Mouse (Mus musculus): Measurements from ENCODE around the gene Ubxn6. TPM values are rescaled to one million over a fixed set of nuclear protein-coding genes. Genes with fewer than 3 reads are reported as not detected.
A peak's percentile ranks its signal among the peaks of the same experiment; 100 is the strongest.
"Not testable (repeated sequence)": the region's sequence is repeated elsewhere in the genome, so short reads cannot be mapped to it uniquely, and the experiment has no call there.

Ubxn6 gene
- total RNA-seq, 4 experiments from 2014 or later: 67.6 to 93.5 (median 82.6) TPM

DNA sequence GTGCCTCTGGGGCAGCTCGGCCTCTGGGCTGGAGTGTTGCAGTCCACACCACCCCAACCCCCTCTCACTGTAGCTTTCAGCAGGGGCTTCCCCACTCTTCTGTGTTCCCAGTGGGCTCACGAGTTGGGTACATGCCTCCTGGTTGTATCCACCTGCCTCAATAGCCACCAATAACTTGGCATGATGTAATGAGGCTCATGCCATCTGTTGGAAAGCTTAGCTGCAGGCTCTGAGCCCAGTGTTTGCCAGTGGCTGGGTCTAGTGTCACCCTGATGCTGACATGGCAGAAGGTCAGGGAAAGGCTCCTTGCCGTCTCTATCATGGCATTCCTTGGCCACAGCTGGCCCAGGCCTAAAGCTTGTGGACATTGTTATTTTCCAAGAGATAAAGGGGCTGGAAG is 26.0 kb upstream of the Ubxn6 start:
- DNase-seq: no peak

GRCm38 (mm10) chr17:56098711-56099572 is 24.1 kb upstream of the Ubxn6 start:
- no peak for DNase-seq

DNA sequence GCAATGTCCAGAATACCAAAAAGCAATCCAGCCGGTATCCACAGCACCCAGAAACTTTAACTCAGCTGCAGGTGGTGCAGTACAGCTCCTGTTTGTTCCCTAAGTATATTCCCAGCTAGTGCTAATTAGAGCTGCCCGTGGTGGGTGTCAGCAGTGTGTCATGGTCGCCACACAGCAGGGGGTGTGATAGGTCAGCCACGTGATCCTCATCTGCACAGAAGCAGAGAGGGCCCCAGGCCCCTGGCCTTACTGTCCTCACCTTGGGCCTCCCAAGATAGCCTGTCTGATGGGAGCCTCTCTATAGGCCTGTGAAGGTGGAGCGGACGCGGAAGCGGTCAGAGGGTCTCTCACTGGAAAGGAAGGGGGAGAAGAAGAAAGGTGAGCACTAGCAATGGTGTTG is 23.4 kb upstream of the Ubxn6 start:
- DNase-seq: no peak

GRCm38 (mm10) chr17:56096883-56097282 is 22.1 kb upstream of the Ubxn6 start:
- no peak for DNase-seq

- no peak for DNase-seq
Observed at GRCm38 (mm10) chr17:56092794-56093193, 18.0 kb upstream of the Ubxn6 start.

DNA sequence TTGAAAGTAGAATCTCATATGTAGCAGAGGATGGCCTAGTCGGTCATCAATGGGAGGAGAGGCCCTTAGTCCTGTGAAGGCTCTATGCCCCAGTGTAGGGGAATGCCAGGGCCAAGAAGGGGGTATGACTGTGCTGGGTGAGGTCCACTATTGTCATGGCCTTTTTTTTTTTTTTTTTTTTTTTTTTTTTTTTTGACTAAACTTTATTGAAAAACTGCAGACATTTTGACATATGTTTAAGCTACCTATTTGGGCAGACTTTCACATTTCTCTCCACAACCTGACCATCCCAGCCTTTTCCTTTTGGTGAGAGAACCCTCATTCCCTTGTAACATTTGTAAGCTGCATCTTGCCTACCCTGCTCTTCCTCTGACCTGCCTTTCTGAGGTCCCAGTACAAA is 17.5 kb upstream of the Ubxn6 start:
- DNase-seq: no peak

- DNase-seq: no peak
Observed at GRCm38 (mm10) chr17:56080781-56081585, 6.2 kb upstream of the Ubxn6 start.

DNA sequence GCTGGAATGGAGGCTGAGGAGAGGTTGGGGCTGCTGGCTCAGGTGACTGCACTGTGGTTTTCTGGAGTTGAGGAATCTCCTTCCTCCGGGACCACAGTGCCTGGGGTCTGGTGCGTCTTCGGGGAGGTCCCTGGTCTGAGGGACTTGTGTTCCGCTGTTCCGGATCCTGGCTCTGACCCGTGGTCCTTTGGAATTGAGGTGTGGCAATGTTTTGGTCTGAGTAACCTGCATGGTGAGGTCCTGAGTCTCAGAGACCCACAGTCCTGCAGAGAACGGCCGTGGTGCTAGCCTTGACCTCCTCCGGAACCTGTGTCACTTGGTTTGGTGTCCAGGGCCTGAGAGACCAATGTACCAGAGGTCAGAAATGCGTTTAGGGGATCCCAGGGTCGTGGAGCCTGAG is 5.1 kb upstream of the Ubxn6 start:
- no peak for DNase-seq

GRCm38 (mm10) chr17:56078880-56079795 is 4.3 kb upstream of the Ubxn6 start, which contains the start of gene Hdgfl2:
Gene Hdgfl2, plus strand, starts transcription at chr17:56079634.
- DNase-seq: peak; percentile 100

GRCm38 (mm10) chr17:56078361-56078760 is 3.5 kb upstream of the Ubxn6 start:
- DNase-seq: peak; percentile 52

- DNase-seq: no peak
Observed at GRCm38 (mm10) chr17:56077523-56077922, 2.7 kb upstream of the Ubxn6 start.

- peak; percentile 86 for DNase-seq
Observed at GRCm38 (mm10) chr17:56074097-56074826, 566 bp downstream of the Ubxn6 start.

GRCm38 (mm10) chr17:56072243-56072642 is 2.6 kb downstream of the Ubxn6 start:
- no peak for DNase-seq

GRCm38 (mm10) chr17:56071126-56071525 is 3.7 kb downstream of the Ubxn6 start:
- DNase-seq: no peak

- no peak for DNase-seq
Observed at GRCm38 (mm10) chr17:56069066-56069465, 5.8 kb downstream of the Ubxn6 start.

DNA sequence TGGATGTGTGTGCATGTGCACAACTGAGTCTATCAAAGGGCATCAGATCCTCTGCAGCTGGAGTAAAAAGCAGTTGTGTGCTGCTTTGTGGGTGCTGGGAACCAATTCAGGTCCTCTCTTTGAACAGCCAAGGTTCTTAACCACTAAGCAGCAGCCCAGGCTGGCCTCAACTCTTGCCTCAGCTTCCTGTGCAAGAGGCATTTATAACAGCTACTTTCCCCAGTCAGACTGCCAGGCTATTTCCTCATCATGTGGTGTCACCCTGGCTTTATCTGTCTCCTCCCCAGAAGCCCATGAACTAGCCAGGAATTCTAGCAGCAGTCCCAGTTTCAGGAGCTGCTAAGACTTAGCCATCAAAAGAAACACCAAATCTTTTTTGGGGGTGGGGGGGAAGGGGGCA is 8.4 kb downstream of the Ubxn6 start:
- DNase-seq: no peak

DNA sequence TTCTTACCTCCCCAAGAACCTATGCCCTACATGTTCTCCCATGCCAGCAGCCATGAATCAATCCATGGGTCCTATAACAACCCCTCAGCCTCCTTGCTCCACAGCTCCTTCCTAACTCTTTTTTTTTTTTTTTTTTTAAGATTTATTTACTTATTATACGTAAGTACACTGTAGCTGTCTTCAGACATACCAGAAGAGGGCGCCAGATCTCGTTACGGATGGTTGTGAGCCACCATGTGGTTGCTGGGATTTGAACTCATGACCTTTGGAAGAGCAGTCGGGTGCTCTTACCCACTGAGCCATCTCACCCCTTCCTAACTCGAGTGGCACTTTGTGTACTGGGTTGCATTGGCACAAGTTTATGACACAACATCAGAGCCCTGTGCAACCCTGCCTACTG is 9.1 kb downstream of the Ubxn6 start:
- not testable (repeated sequence) for DNase-seq

- no peak for DNase-seq
Observed at GRCm38 (mm10) chr17:56062081-56062480, 12.7 kb downstream of the Ubxn6 start.

DNA sequence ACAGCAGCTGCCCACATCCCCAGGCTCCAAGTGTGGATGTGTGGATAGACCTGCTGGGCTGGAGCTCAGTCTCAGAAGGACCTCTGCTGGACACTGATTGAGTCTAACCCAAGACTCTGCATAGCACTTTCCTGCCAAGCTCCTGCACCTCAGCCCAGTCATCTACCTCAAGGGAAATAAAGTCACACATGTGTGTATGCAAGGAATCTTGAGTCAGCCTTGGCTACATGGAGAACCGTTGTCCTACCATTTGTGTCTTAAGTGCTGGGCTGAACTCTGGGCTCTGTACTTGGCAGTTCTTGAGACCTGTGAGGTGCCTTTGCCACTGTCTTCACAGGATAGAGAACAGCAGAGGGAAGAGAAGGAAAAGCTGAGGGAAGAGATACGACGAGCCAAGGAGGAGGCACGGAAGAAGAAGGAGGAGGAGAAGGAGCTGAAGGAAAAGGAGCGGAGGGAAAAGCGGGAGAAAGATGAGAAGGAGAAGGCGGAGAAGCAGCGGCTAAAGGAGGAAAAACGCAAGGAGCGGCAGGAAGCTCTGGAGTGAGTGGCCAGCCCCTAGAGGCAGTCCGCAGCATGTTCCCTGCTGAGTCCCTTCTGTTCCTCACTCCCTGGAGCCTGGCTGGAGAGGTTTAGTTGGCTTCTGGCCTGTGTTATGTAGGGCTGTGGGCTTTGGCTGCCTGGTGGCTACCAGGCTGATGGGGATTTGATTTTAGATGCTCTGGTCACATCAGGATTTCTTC is 17.3 kb downstream of the Ubxn6 start:
- DNase-seq: no peak

GRCm38 (mm10) chr17:56055945-56056678 is 18.7 kb downstream of the Ubxn6 start:
- no peak for DNase-seq

All from adrenal gland, adult 8-10 months (tissue).